ENCODE assay signal across 31 mouse cellular contexts in genomic region chrX:53728967-53729366, GRCm38 (mm10). TPM values are rescaled to one million over a fixed set of nuclear protein-coding genes. Genes with fewer than 3 reads are reported as not detected.
"Had no signal": no experiment of that assay in that cellular context is flagged by ENCODE, and none has a peak within 500 bp of the region (broad histone marks: within the 10 kb centered on the region; RNA-seq: fewer than 3 reads in every experiment).

No protein-coding gene starts in this region.

- H3K36me3 ChIP-seq: liver, embryonic 13.5 days had no signal

- DNase-seq: kidney, adult 18-20 months; kidney, postnatal 25 days; layer of hippocampus, adult 9-11 months; liver, embryonic 13.5 days; lung, embryonic 14.5 days; midbrain, embryonic 14.5 days; thymus, adult 2 months; thymus, postnatal 14 days had no signal

- H3K27ac ChIP-seq: kidney, postnatal 0 days; layer of hippocampus, adult 2 months; liver, embryonic 13.5 days; macrophage; stomach, postnatal 0 days had no signal

- H3K27me3 ChIP-seq: liver, embryonic 13.5 days had no signal

- H3K9me3 ChIP-seq: liver, embryonic 13.5 days had no signal

- ATAC-seq: intestine, embryonic 16.5 days; lung, postnatal 0 days had no signal

- H3K4me1 ChIP-seq: liver, embryonic 13.5 days had no signal

- H3K4me3 ChIP-seq: layer of hippocampus, adult 2 months; liver, embryonic 13.5 days had no signal

RNA-seq across cellular contexts. Expression of gene 4930502E18Rik, which starts 4.3 kb away (rescaled TPM):
- total RNA-seq: layer of hippocampus, adult 2 months; liver, adult 2 months; megakaryocyte-erythroid progenitor cell, adult 5-6 weeks; midbrain, postnatal 0 days had no signal
- polyA plus RNA-seq: large intestine, adult 2 months; liver, adult 2 months; liver, embryonic 13.5 days; lung, postnatal 0 days; macrophage; small intestine, adult 2 months; spleen, adult 2 months; thymus, adult 2 months had no signal

RNA-seq across cellular contexts. Expression of gene 1700013H16Rik, which starts 28.7 kb away (rescaled TPM):
- total RNA-seq: layer of hippocampus, adult 2 months; layer of hippocampus, postnatal 25 days; left cerebral cortex, adult 18-20 months; left cerebral cortex, postnatal 25 days; liver, adult 2 months; megakaryocyte-erythroid progenitor cell, adult 5-6 weeks; midbrain, postnatal 0 days had no signal
- polyA plus RNA-seq: intestine, embryonic 16.5 days; kidney, embryonic 14.5 days; kidney, postnatal 0 days; large intestine, adult 2 months; limb, embryonic 11.5 days; limb, embryonic 14.5 days; liver, adult 2 months; liver, embryonic 13.5 days; liver, embryonic 16.5 days; lung, embryonic 14.5 days; lung, postnatal 0 days; macrophage; midbrain, embryonic 14.5 days; midbrain, postnatal 0 days; neural tube, embryonic 11.5 days; neural tube, embryonic 14.5 days; small intestine, adult 2 months; spleen, adult 2 months; stomach, embryonic 14.5 days; stomach, postnatal 0 days; thymus, adult 2 months had no signal

RNA-seq across cellular contexts. Expression of gene Zfp36l3, which starts 47.2 kb away (rescaled TPM):
- total RNA-seq: layer of hippocampus, adult 2 months; layer of hippocampus, postnatal 25 days; left cerebral cortex, adult 18-20 months; left cerebral cortex, postnatal 25 days; liver, adult 2 months; megakaryocyte-erythroid progenitor cell, adult 5-6 weeks; midbrain, postnatal 0 days had no signal
- polyA plus RNA-seq: intestine, embryonic 16.5 days; limb, embryonic 11.5 days; liver, adult 2 months; liver, embryonic 13.5 days; liver, embryonic 16.5 days; lung, embryonic 14.5 days; lung, postnatal 0 days; macrophage; midbrain, embryonic 11.5 days; midbrain, embryonic 14.5 days; midbrain, postnatal 0 days; neural tube, embryonic 11.5 days; neural tube, embryonic 14.5 days; small intestine, adult 2 months; stomach, embryonic 14.5 days; stomach, postnatal 0 days had no signal
